Mouse (Mus musculus): ENCODE results near the gene Fthl17e. TPM values are rescaled to one million over a fixed set of nuclear protein-coding genes. Genes with fewer than 3 reads are reported as not detected.
"Not testable (repeated sequence)": the region's sequence is repeated elsewhere in the genome, so short reads cannot be mapped to it uniquely, and the experiment has no call there.

The Fthl17e gene
- not detected for polyA plus RNA-seq (2021)

- ATAC-seq; in situ Hi-C loops (cut with MboI; ENCODE audit: low pct_unique_long_range_greater_than_20kb); H3K27me3 ChIP-seq; DNase-seq (ENCODE audit: low read depth, low spot score); CTCF ChIA-PET; POLR2A ChIA-PET: not testable (repeated sequence)
Measured at GRCm38 (mm10) chrX:9033193-9033592, at the start of gene Fthl17e. Fthl17e (plus strand) TSS chrX:9033493.

DNA sequence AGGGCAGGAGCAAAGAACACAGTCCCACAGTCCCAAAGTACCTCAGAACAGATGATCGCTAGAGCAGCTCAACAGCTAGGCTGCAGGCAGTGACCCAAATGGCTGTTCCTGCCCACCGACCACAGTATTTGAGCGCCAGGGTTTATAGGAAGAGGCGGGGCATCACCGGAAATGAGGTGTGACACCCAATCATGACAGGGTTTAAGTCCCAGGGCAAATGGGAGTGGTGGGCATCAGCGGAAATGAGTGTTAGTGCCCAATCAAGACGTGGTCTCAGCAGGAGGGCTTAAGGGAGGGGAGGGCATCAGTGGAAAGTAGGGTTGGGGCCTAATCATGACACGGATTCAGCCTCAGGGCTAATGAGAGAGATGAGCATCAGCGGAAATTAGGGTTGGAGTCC lies 46.6 kb upstream of the Fthl17e start, which contains the start of gene Fthl17d:
TSS of gene Fthl17d (minus strand) at position 101 of the 400 bp plus-strand sequence.
- H3K27me3 ChIP-seq; POLR2A ChIA-PET; DNase-seq (ENCODE audit: low read depth, low spot score); ATAC-seq; in situ Hi-C loops (cut with MboI; ENCODE audit: low pct_unique_long_range_greater_than_20kb); CTCF ChIA-PET: not testable (repeated sequence)

DNA sequence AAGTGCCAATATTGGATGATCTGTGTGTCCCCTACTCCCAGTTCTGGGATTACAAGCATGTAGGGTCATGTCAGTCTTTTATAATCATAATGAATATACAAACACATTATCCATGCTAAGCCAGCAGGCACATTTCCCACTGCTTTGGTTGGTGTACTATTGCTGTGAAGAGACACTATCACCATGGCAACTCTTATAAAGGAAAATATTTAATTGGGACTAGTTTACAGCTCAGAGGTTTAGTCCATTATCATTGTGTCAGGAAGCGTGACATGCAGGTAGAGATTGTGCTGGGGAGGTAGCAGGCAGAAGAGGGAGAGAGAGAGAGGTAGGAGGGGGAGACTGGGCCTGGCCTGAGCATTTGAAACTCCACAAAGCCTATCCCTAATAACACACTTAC lies 17.2 kb upstream of the Fthl17e start:
- H3K27me3 ChIP-seq, result peaks cover 25% of the 10 kb centered on the region
- DNase-seq (ENCODE audit: low read depth, low spot score) (no peak), ATAC-seq (no peak)
- in situ Hi-C loops (cut with MboI; ENCODE audit: low pct_unique_long_range_greater_than_20kb), result no loop called here
- CTCF ChIA-PET, result no interaction called here
- POLR2A ChIA-PET, result no interaction called here
- TF ChIP-seq CTCF (IDR thresholded peaks at IDR 0.05), result no peak

- in situ Hi-C loops (cut with MboI; ENCODE audit: low pct_unique_long_range_greater_than_20kb), result no loop called here
- DNase-seq (ENCODE audit: low read depth, low spot score), result peak; percentile 95
- H3K27me3 ChIP-seq, result peaks cover 21% of the 10 kb centered on the region
- POLR2A ChIA-PET, result no interaction called here
- TF ChIP-seq CTCF (IDR thresholded peaks at IDR 0.05), result no peak
- CTCF ChIA-PET, result no interaction called here
- no peak for ATAC-seq
Measured at GRCm38 (mm10) chrX:9019481-9019880, 13.8 kb upstream of the Fthl17e start.

- in situ Hi-C loops (cut with MboI; ENCODE audit: low pct_unique_long_range_greater_than_20kb); ATAC-seq; H3K27me3 ChIP-seq; CTCF ChIA-PET; DNase-seq (ENCODE audit: low read depth, low spot score); POLR2A ChIA-PET: not testable (repeated sequence)
Measured at GRCm38 (mm10) chrX:9041611-9042010, 8.3 kb downstream of the Fthl17e start.

DNA sequence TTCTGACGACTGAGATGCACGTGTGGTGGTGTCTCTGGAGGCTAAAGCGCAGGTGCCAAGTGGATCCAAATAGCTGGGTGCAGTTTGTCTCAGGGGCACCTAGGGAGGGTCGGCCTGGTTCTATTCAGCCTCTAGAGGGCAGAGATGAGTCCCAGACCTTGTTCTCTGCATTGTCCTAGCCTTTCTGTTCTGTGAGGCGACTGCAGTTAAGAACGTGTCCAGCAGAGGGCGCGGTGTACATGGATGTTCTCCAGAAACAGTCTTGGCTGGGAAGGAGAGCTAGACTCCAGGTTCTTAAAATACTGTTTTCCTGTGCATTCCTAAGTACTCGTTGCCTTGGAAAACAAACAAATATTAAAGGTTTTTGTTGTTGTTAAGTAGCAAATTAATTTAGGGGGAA lies 27.7 kb downstream of the Fthl17e start:
- H3K27me3 ChIP-seq; DNase-seq (ENCODE audit: low read depth, low spot score); POLR2A ChIA-PET; in situ Hi-C loops (cut with MboI; ENCODE audit: low pct_unique_long_range_greater_than_20kb); CTCF ChIA-PET; ATAC-seq: not testable (repeated sequence)

- DNase-seq (ENCODE audit: low read depth, low spot score) (no peak), ATAC-seq (no peak)
- CTCF ChIA-PET, result no interaction called here
- in situ Hi-C loops (cut with MboI; ENCODE audit: low pct_unique_long_range_greater_than_20kb), result no loop called here
- no peaks in the 10 kb centered on the region for H3K27me3 ChIP-seq
- TF ChIP-seq CTCF (IDR thresholded peaks at IDR 0.05), result no peak
- POLR2A ChIA-PET, result no interaction called here
Measured at GRCm38 (mm10) chrX:9062101-9062500, 28.8 kb downstream of the Fthl17e start.

GRCm38 (mm10) chrX:9062715-9063114 lies 29.4 kb downstream of the Fthl17e start, which contains the start of gene Fthl17f:
Fthl17f (plus strand) TSS chrX:9063015.
- POLR2A ChIA-PET; DNase-seq (ENCODE audit: low read depth, low spot score); in situ Hi-C loops (cut with MboI; ENCODE audit: low pct_unique_long_range_greater_than_20kb); ATAC-seq; H3K27me3 ChIP-seq; CTCF ChIA-PET: not testable (repeated sequence)

- DNase-seq (ENCODE audit: low read depth, low spot score); in situ Hi-C loops (cut with MboI; ENCODE audit: low pct_unique_long_range_greater_than_20kb); POLR2A ChIA-PET; H3K27me3 ChIP-seq; CTCF ChIA-PET; ATAC-seq: not testable (repeated sequence)
Measured at GRCm38 (mm10) chrX:9077699-9078098, 44.4 kb downstream of the Fthl17e start.

Other genes starting within 250 kb of the Fthl17e start
- gene Ssxb5, start 229.8 kb upstream of the Fthl17e start, polyA plus RNA-seq (2021), result not detected
- gene Gm6592, start 189.5 kb upstream of the Fthl17e start, polyA plus RNA-seq (2021), result not detected
- gene Gm5751, start 159.2 kb upstream of the Fthl17e start, polyA plus RNA-seq (2021), result not detected
- gene B630019K06Rik, start 141.1 kb upstream of the Fthl17e start, polyA plus RNA-seq (2021), result 6.3 TPM
- not detected for gene Fthl17b, start 70.5 kb upstream of the Fthl17e start, polyA plus RNA-seq (2021)
- not detected for gene Fthl17c, start 56.9 kb upstream of the Fthl17e start, polyA plus RNA-seq (2021)
- gene Fthl17d, start 46.7 kb upstream of the Fthl17e start, polyA plus RNA-seq (2021), result not detected
- not detected for gene Fthl17f, start 29.5 kb downstream of the Fthl17e start, polyA plus RNA-seq (2021)
- not detected for gene 4930402K13Rik, start 71.1 kb downstream of the Fthl17e start, polyA plus RNA-seq (2021)
- 0.01 TPM for gene Lancl3, start 166.4 kb downstream of the Fthl17e start, polyA plus RNA-seq (2021)
- not detected for gene Gm14862, start 223.4 kb downstream of the Fthl17e start, polyA plus RNA-seq (2021)
- 0.27 TPM for gene Xk, start 239.3 kb downstream of the Fthl17e start, polyA plus RNA-seq (2021)